Mouse (Mus musculus): ENCODE results near the gene Spata13. TPM values are rescaled to one million over a fixed set of nuclear protein-coding genes. Genes with fewer than 3 reads are reported as not detected.

Gene Spata13
- polyA plus RNA-seq, 1 experiment from 2014 or later: 19.9 TPM

DNA sequence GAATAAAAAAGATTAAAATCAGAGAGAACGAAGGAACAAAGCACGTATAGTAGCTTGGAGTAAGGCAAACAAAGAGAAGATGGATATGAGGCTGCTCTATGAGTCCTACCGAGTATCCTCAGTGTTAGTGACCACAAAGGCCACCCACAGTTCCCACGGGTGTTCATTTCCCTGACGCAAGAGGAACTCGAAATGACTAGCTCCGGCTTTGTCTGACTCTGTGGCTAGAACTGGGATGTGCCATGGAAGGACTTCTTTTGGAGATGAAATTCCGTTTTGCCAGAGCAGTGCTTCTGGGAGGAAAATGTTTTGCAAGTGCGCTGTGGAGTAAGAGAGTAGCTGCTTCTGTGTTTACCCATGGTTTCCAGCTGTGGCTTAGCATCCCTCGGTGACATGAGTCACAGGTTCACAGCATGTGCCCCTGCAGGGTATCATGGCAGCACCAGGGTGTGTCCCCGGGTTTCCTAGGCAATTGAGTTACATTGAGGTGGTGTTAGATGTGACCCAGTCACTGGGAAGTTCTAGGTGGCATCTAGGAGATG lies 78.6 kb downstream of the Spata13 start:
- no peak for ATAC-seq
- no peak overlapping the region for H3K27ac ChIP-seq (ENCODE audit: low read length)
- no peaks in the 10 kb centered on the region; the same call in 1 of the 2 replicates for H3K4me1 ChIP-seq (ENCODE audit: control insufficient read depth, insufficient read depth, low read length)
- no peaks in the 10 kb centered on the region for H3K9me3 ChIP-seq (ENCODE audit: control insufficient read depth, low read length)
- no peaks in the 10 kb centered on the region for H3K27me3 ChIP-seq (replicated peaks; ENCODE audit: control insufficient read depth, insufficient read depth, low read length)
- H3K9ac ChIP-seq (ENCODE audit: low read depth, low read length): no peak overlapping the region
- H3K36me3 ChIP-seq (ENCODE audit: control insufficient read depth, insufficient read depth, low read length): no peaks in the 10 kb centered on the region
- WGBS: 87% methylated on average over 11 of the region's 11 CpGs
- no peak overlapping the region for H3K4me2 ChIP-seq (ENCODE audit: low read depth, low read length)
- no peak overlapping the region for H3K4me3 ChIP-seq (ENCODE audit: low read length)

DNA sequence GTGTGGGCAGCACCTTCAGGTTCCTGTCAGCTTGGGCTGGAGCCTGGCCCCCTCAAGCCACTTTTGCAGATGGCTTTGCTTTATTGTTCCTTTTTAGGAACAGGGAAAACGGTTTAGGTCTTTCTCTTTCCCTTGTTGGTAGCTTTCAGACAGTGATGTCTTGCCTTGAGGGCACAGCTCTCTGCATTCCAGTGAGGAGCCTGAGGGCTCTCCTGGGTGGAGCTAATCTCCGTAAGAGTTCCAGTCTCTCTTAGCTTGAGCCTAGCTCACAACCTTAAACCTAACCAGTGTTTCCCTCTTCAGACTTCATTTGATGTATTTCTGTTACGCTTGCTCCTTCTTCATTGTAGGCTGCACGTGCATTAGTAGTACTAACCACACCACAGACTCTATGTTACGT lies 81.9 kb downstream of the Spata13 start:
- Histone ChIP-seq H3K36me3 (ENCODE audit: control insufficient read depth, insufficient read depth, low read length) (no peaks in the 10 kb centered on the region), H3K9ac (ENCODE audit: low read depth, low read length) (no peak overlapping the region), H3K27ac (ENCODE audit: low read length) (no peak overlapping the region), H3K4me2 (ENCODE audit: low read depth, low read length) (no peak overlapping the region), H3K9me3 (ENCODE audit: control insufficient read depth, low read length) (no peaks in the 10 kb centered on the region), H3K4me1 (ENCODE audit: control insufficient read depth, insufficient read depth, low read length) (no peaks in the 10 kb centered on the region), H3K4me3 (ENCODE audit: low read length) (no peak overlapping the region), H3K27me3 (replicated peaks; ENCODE audit: control insufficient read depth, insufficient read depth, low read length) (no peaks in the 10 kb centered on the region)
- ATAC-seq: no peak
- WGBS: 86% methylated on average over 5 of the region's 5 CpGs

DNA sequence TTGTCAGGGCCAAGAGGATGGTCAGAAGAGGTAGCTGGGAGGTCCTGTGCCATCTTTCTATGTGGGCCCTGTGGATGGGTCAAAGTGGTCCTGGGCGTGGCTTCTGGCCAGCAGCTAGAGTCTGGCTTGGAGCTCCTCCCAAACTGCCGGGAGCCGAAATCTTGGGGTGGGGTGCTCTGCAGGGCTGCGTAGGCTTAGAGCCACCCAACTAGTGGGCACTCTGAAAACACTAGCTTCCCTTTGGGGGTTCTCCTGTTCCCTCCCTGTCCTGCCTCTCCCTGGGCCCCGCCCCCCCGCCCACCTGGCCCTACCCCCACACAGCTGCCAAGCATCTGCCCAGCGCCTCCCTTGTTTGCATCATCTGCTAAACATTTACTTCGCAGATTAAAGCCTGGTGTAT lies 87.5 kb downstream of the Spata13 start:
- Histone ChIP-seq H3K9me3 (ENCODE audit: control insufficient read depth, low read length) (no peaks in the 10 kb centered on the region), H3K27ac (ENCODE audit: low read length) (no peak overlapping the region), H3K9ac (ENCODE audit: low read depth, low read length) (no peak overlapping the region), H3K4me1 (ENCODE audit: control insufficient read depth, insufficient read depth, low read length) (peaks cover 6% of the 10 kb centered on the region; the same call in 1 of the 2 replicates), H3K36me3 (ENCODE audit: control insufficient read depth, insufficient read depth, low read length) (no peaks in the 10 kb centered on the region), H3K4me2 (ENCODE audit: low read depth, low read length) (no peak overlapping the region), H3K4me3 (ENCODE audit: low read length) (no peak overlapping the region), H3K27me3 (replicated peaks; ENCODE audit: control insufficient read depth, insufficient read depth, low read length) (no peaks in the 10 kb centered on the region)
- no peak for ATAC-seq
- 52% methylated on average over 8 of the region's 8 CpGs for WGBS

DNA sequence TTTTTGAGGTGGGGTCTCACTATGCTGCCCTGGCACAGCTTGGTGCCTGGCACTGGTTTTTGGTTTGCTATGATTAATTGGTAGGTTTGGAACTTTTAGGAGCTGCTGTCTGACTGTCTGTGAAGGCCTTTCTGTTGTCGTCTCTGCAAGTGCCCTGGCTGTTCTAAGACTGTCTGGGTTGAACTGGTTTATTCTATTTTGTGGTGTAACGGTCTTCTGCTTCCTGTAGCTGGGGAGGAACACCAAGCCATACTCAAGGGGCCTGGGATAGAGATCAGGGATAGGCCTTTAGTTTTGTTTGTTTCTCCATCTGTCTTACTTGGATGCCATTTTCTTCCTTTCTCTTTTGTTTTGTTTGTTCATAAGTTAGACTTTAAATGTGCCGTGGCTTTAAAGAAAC lies 88.1 kb downstream of the Spata13 start:
- Histone ChIP-seq H3K27me3 (replicated peaks; ENCODE audit: control insufficient read depth, insufficient read depth, low read length) (no peaks in the 10 kb centered on the region), H3K9me3 (ENCODE audit: control insufficient read depth, low read length) (no peaks in the 10 kb centered on the region), H3K27ac (ENCODE audit: low read length) (no peak overlapping the region), H3K4me1 (ENCODE audit: control insufficient read depth, insufficient read depth, low read length) (peaks cover 6% of the 10 kb centered on the region; the same call in 1 of the 2 replicates), H3K4me2 (ENCODE audit: low read depth, low read length) (no peak overlapping the region), H3K4me3 (ENCODE audit: low read length) (no peak overlapping the region), H3K36me3 (ENCODE audit: control insufficient read depth, insufficient read depth, low read length) (no peaks in the 10 kb centered on the region), H3K9ac (ENCODE audit: low read depth, low read length) (no peak overlapping the region)
- WGBS: 53% methylated on average over 3 of the region's 3 CpGs
- no peak for ATAC-seq

DNA sequence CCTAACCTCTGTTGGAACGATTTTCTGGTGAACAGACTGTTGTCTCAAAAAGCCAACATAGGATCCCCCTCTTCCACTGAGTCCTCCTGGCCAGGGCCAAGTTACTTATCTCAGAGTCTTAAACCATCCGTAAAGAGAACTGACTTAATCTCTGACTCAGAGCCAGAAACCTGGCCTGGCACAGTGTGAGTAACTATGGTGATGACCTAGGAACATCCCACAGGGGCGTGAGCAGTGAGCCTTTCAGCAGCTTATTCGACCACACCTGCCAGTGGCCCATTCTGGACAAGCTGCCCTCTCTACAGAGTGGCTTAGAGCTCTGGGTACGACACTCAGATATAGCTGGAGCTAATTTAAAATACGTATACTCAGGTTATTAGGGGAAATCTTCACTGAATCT lies 92.3 kb downstream of the Spata13 start:
- Histone ChIP-seq H3K9ac (ENCODE audit: low read depth, low read length) (no peak overlapping the region), H3K4me1 (ENCODE audit: control insufficient read depth, insufficient read depth, low read length) (peaks cover 13% of the 10 kb centered on the region), H3K4me2 (ENCODE audit: low read depth, low read length) (no peak overlapping the region), H3K27me3 (replicated peaks; ENCODE audit: control insufficient read depth, insufficient read depth, low read length) (no peaks in the 10 kb centered on the region), H3K36me3 (ENCODE audit: control insufficient read depth, insufficient read depth, low read length) (no peaks in the 10 kb centered on the region), H3K9me3 (ENCODE audit: control insufficient read depth, low read length) (no peaks in the 10 kb centered on the region), H3K27ac (ENCODE audit: low read length) (no peak overlapping the region), H3K4me3 (ENCODE audit: low read length) (no peak overlapping the region)
- peak; percentile 38; the same call in 1 of the 2 replicates for ATAC-seq
- 55% methylated on average over 6 of the region's 6 CpGs for WGBS

GRCm38 (mm10) chr14:60727130-60727529 lies 93.3 kb downstream of the Spata13 start:
- H3K4me2 ChIP-seq (ENCODE audit: low read depth, low read length): no peak overlapping the region
- no peaks in the 10 kb centered on the region for H3K36me3 ChIP-seq (ENCODE audit: control insufficient read depth, insufficient read depth, low read length)
- H3K4me3 ChIP-seq (ENCODE audit: low read length): no peak overlapping the region
- H3K9ac ChIP-seq (ENCODE audit: low read depth, low read length): no peak overlapping the region
- no peaks in the 10 kb centered on the region for H3K27me3 ChIP-seq (replicated peaks; ENCODE audit: control insufficient read depth, insufficient read depth, low read length)
- no peak overlapping the region for H3K27ac ChIP-seq (ENCODE audit: low read length)
- no peaks in the 10 kb centered on the region for H3K9me3 ChIP-seq (ENCODE audit: control insufficient read depth, low read length)
- 55% methylated on average over 4 of the region's 4 CpGs for WGBS
- ATAC-seq: peak; percentile 24
- H3K4me1 ChIP-seq (ENCODE audit: control insufficient read depth, insufficient read depth, low read length): peaks cover 13% of the 10 kb centered on the region

DNA sequence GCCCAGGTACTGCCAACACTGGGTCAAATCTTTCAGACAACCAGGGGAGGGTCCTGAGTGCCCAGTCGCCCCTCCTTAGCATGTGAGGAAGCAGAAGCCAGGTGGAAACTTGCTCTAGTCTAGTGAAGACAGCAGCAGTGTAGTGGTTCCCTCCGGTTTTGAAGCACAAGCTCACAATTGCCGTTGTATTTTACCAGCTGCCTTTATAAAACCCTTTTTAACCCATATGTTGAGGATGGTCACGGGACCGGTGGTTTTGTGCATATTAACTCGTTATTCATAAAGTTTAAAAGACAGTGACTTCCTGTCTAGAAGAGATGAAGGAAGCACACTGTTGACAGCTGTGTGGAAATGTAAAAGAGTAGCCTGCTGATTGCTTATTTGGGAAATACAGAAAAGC lies 98.3 kb downstream of the Spata13 start:
- 49% methylated on average over 6 of the region's 6 CpGs for WGBS
- no peak for ATAC-seq
- Histone ChIP-seq H3K9me3 (ENCODE audit: control insufficient read depth, low read length) (no peaks in the 10 kb centered on the region), H3K4me2 (ENCODE audit: low read depth, low read length) (no peak overlapping the region), H3K36me3 (ENCODE audit: control insufficient read depth, insufficient read depth, low read length) (no peaks in the 10 kb centered on the region), H3K4me1 (ENCODE audit: control insufficient read depth, insufficient read depth, low read length) (peaks cover 39% of the 10 kb centered on the region), H3K27me3 (replicated peaks; ENCODE audit: control insufficient read depth, insufficient read depth, low read length) (no peaks in the 10 kb centered on the region), H3K27ac (ENCODE audit: low read length) (no peak overlapping the region), H3K4me3 (ENCODE audit: low read length) (no peak overlapping the region), H3K9ac (ENCODE audit: low read depth, low read length) (no peak overlapping the region)

- Histone ChIP-seq H3K27ac (ENCODE audit: low read length) (peak overlapping the region; percentile 73), H3K4me3 (ENCODE audit: low read length) (peak overlapping the region; percentile 29), H3K27me3 (replicated peaks; ENCODE audit: control insufficient read depth, insufficient read depth, low read length) (no peaks in the 10 kb centered on the region), H3K9ac (ENCODE audit: low read depth, low read length) (peak overlapping the region; percentile 55), H3K4me2 (ENCODE audit: low read depth, low read length) (peak overlapping the region; percentile 47), H3K9me3 (ENCODE audit: control insufficient read depth, low read length) (no peaks in the 10 kb centered on the region), H3K36me3 (ENCODE audit: control insufficient read depth, insufficient read depth, low read length) (no peaks in the 10 kb centered on the region), H3K4me1 (ENCODE audit: control insufficient read depth, insufficient read depth, low read length) (peaks cover 40% of the 10 kb centered on the region)
- WGBS: 26% methylated on average over 16 of the region's 16 CpGs
- no peak for ATAC-seq
Measured at GRCm38 (mm10) chr14:60732787-60733186, 99.0 kb downstream of the Spata13 start.

GRCm38 (mm10) chr14:60733706-60734105 lies 99.9 kb downstream of the Spata13 start:
- Histone ChIP-seq H3K27me3 (replicated peaks; ENCODE audit: control insufficient read depth, insufficient read depth, low read length) (no peaks in the 10 kb centered on the region), H3K4me2 (ENCODE audit: low read depth, low read length) (peak overlapping the region; percentile 47; the same call in 1 of the 2 replicates), H3K4me1 (ENCODE audit: control insufficient read depth, insufficient read depth, low read length) (peaks cover 41% of the 10 kb centered on the region), H3K36me3 (ENCODE audit: control insufficient read depth, insufficient read depth, low read length) (no peaks in the 10 kb centered on the region), H3K4me3 (ENCODE audit: low read length) (peak overlapping the region; percentile 29; the same call in 1 of the 2 replicates), H3K27ac (ENCODE audit: low read length) (peak overlapping the region; percentile 73), H3K9me3 (ENCODE audit: control insufficient read depth, low read length) (no peaks in the 10 kb centered on the region), H3K9ac (ENCODE audit: low read depth, low read length) (0 out of 2 replicates have a peak overlapping the region, but pooled peaks have one; percentile 31)
- no peak for ATAC-seq
- 63% methylated on average over 4 of the region's 4 CpGs for WGBS

DNA sequence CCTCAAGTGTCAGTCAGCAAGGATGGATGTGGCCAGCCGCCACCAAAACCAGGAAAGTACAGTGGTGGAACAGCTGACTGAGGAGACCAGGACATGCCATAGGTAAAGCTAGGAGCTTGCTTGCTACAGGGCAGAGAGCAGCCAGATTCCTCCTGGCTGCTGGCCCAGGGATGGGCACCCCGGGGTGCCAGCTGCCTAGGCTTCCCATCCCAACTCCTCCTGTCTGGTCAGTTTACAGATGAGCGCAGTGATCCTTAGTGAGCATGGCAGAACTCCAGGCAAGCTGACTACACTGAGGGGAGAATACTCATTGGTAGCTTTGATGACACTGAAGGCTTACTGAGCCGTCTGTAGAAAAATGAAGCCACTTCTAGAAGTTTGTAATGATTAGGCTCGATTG lies 101.4 kb downstream of the Spata13 start:
- H3K9ac ChIP-seq (ENCODE audit: low read depth, low read length): no peak overlapping the region
- H3K27ac ChIP-seq (ENCODE audit: low read length): peak overlapping the region; percentile 41; the same call in 1 of the 2 replicates
- no peak overlapping the region for H3K4me2 ChIP-seq (ENCODE audit: low read depth, low read length)
- WGBS: 59% methylated on average over 5 of the region's 5 CpGs
- H3K36me3 ChIP-seq (ENCODE audit: control insufficient read depth, insufficient read depth, low read length): no peaks in the 10 kb centered on the region
- H3K27me3 ChIP-seq (replicated peaks; ENCODE audit: control insufficient read depth, insufficient read depth, low read length): no peaks in the 10 kb centered on the region
- H3K9me3 ChIP-seq (ENCODE audit: control insufficient read depth, low read length): no peaks in the 10 kb centered on the region
- no peak for ATAC-seq
- H3K4me1 ChIP-seq (ENCODE audit: control insufficient read depth, insufficient read depth, low read length): peaks cover 47% of the 10 kb centered on the region
- no peak overlapping the region for H3K4me3 ChIP-seq (ENCODE audit: low read length)

Measured in intestine, embryonic 16.5 days (tissue).